Mouse (Mus musculus): Measurements from ENCODE around the gene Spag7.

Spag7 gene

GRCm38 (mm10) chr11:70681897-70682581, 12.8 kb upstream of the Spag7 start:
- in situ Hi-C loops (cut with MboI; ENCODE audit: low sequenced_read_pairs) = no loop called here

DNA sequence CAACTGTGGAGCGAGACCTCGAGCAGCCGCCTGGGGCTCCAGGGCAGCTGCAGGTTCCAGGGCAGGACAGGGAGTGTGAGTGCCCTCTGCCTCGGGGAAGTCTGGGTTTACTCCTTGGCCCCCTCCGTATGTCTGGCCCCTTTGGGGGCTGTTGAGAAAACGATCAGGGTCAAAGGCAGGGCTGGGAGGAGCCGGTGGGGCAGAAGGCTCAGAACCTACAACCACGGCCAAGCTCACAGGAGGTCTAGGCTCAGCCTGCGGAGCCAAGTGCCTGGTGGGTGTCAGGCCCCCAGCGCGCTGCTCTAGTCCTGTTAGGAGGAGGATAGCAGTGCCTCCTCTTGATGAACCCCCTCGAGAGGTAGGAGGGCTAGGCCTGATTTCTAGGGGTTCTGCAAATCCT, 12.0 kb upstream of the Spag7 start:
- in situ Hi-C loops (cut with MboI; ENCODE audit: low sequenced_read_pairs) = no loop called here

GRCm38 (mm10) chr11:70679894-70680293, 10.7 kb upstream of the Spag7 start:
- in situ Hi-C loops (cut with MboI; ENCODE audit: low sequenced_read_pairs) = no loop called here

- in situ Hi-C loops (cut with MboI; ENCODE audit: low sequenced_read_pairs) = no loop called here
Measured at GRCm38 (mm10) chr11:70679361-70679760, 10.1 kb upstream of the Spag7 start.

GRCm38 (mm10) chr11:70678576-70678975, 9.4 kb upstream of the Spag7 start:
- in situ Hi-C loops (cut with MboI; ENCODE audit: low sequenced_read_pairs) = no loop called here

- in situ Hi-C loops (cut with MboI; ENCODE audit: low sequenced_read_pairs) = no loop called here
Measured at GRCm38 (mm10) chr11:70678092-70678491, 8.9 kb upstream of the Spag7 start.

GRCm38 (mm10) chr11:70674501-70674900, 5.3 kb upstream of the Spag7 start:
- in situ Hi-C loops (cut with MboI; ENCODE audit: low sequenced_read_pairs) = no loop called here

GRCm38 (mm10) chr11:70674014-70674413, 4.8 kb upstream of the Spag7 start:
- in situ Hi-C loops (cut with MboI; ENCODE audit: low sequenced_read_pairs) = no loop called here

GRCm38 (mm10) chr11:70671333-70672047, 2.3 kb upstream of the Spag7 start:
- in situ Hi-C loops (cut with MboI; ENCODE audit: low sequenced_read_pairs) = no loop called here

- in situ Hi-C loops (cut with MboI; ENCODE audit: low sequenced_read_pairs) = no loop called here
Measured at GRCm38 (mm10) chr11:70670483-70670882, 1.3 kb upstream of the Spag7 start.

- in situ Hi-C loops (cut with MboI; ENCODE audit: low sequenced_read_pairs) = no loop called here
Measured at GRCm38 (mm10) chr11:70669582-70670345, 548 bp upstream of the Spag7 start.

DNA sequence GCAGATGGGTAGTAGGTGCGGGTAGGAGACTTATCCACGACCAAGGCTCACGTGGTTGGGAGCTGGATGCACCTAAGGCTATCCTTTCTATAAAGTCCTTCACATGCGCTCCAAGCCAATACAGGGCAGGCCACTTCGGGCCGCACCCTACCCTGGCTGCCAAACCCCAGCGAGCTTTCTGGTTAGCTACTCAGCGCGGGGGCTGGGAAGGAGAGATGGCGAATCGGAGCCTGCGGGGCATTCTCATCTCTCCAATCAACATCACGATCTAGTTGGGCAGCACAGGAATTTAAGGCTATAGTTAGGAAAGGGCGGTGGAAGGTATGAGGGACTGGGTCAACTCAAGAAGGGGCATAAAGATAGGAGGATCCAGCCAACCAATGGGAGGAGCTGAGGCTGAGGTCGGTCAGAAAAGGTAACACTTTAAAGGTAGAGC, 863 bp downstream of the Spag7 start:
- in situ Hi-C loops (cut with MboI; ENCODE audit: low sequenced_read_pairs) = no loop called here

DNA sequence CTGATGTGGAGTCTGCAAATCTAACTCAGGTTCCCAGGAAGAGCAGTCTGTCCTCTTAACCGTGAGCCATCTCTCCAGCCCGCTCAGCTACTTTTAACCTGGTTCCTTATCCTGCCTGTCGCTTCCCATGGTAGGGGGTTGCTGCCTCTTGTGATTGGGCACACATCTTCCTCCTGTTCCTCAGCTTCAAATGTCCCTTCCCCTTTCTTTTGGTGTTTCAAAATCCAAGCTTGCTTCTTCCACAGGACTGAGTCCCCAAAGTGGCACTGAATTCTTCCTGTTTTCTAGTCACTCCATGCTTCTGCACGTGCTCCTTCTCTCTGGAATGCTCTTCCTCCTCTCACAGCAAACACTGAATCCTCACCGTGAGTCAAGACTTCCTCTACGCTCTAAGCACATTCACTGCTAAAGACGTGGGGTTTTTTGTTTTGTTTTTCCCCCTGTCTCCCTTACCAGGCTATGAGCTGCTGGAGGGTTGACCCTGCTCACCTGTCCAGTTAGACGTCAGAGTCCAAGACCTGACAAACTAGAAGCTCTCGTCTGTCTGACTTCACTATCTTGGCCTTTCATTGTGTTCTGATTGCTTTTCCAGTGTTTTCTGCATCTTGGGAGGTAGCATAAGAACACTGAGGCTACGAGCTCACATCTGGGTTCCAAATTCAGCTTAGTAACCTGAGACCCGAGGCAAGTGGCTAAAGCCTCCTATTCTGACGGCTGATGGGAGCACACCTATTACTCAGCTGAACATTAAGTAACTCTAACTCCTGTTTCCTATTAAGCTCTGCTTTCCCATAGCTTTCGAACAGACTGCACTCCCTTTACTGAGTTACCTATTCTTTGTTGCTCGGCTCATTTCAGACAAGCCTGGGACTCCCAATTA, 1.7 kb downstream of the Spag7 start:
- in situ Hi-C loops (cut with MboI; ENCODE audit: low sequenced_read_pairs) = no loop called here

DNA sequence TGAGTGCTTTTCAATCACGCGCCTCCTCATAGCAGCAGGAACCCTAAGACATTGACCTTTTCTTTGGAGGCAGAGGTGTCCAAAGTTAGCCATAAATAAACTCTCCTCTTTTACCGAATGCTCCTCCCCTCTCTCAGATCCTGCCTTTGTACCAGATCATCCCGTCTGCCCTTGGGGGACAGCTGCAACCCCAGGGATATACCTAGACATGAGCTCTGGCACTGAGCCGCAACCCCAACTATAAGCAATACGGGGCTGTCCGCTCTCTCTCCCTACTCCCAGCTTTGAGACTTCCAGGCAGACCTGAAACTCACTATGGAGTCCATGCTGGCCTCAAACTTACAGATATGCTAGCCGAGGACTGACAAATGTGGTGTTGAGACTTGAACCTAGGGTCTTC, 2.5 kb downstream of the Spag7 start:
- in situ Hi-C loops (cut with MboI; ENCODE audit: low sequenced_read_pairs) = no loop called here

- in situ Hi-C loops (cut with MboI; ENCODE audit: low sequenced_read_pairs) = no loop called here
Measured at GRCm38 (mm10) chr11:70664741-70665140, 4.5 kb downstream of the Spag7 start.

DNA sequence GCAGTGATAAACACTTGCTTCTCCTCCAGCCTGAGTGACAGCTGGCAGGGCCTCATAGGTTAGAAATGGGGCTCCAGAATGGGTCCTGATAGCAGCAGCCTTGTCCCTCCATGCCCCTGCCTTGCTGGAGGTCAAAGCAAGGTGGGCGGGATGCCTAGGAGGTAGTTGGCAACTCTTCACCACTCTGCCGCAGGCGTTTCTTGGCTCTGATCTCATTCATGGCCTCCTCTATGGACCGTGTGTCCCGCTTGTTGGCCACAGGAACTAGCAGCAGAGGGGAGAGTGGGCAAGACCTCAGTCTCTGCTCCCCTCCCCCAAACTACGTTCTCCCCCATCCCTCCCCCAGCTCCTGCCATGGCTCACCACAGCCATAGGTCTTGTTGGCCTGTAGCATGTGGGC, 5.3 kb downstream of the Spag7 start:
- in situ Hi-C loops (cut with MboI; ENCODE audit: low sequenced_read_pairs) = no loop called here

DNA sequence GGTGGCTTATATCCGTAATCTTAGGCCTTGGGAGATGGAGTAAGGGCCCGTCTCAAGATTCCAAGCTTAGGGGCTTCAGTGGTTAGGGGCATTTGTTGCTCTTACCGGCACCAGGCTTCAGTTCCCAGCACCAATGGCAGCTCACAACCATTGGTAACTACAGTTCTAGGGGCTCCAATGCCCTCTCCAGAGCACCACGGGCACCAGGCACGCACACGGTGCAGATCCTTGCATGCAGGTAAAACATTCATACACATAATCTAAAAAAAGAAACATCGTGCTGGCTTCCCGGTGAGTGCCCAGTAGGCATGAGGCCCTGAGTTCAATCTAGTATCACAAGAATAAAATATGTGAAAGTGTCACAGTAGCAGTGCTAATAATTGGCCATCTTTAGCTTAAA, 6.1 kb downstream of the Spag7 start:
- in situ Hi-C loops (cut with MboI; ENCODE audit: low sequenced_read_pairs) = no loop called here

DNA sequence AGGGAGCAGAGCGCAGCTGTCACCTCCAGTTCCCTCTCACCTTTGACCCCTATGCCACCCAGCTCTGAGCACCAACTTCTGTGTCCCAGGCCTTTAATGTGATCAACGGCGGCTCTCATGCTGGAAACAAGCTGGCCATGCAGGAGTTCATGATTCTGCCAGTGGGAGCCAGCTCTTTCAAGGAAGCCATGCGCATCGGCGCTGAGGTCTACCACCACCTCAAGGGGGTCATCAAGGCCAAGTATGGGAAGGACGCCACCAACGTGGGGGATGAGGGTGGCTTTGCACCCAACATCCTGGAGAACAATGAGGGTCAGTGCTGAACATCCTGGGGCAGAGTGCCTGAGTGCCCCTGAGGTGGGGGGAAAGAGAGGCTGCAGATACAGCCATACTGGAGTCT, 8.6 kb downstream of the Spag7 start:
- in situ Hi-C loops (cut with MboI; ENCODE audit: low sequenced_read_pairs) = no loop called here

- in situ Hi-C loops (cut with MboI; ENCODE audit: low sequenced_read_pairs) = no loop called here
Measured at GRCm38 (mm10) chr11:70658942-70659341, 10.3 kb downstream of the Spag7 start.

- in situ Hi-C loops (cut with MboI; ENCODE audit: low sequenced_read_pairs) = no loop called here
Measured at GRCm38 (mm10) chr11:70658521-70658920, 10.7 kb downstream of the Spag7 start.

DNA sequence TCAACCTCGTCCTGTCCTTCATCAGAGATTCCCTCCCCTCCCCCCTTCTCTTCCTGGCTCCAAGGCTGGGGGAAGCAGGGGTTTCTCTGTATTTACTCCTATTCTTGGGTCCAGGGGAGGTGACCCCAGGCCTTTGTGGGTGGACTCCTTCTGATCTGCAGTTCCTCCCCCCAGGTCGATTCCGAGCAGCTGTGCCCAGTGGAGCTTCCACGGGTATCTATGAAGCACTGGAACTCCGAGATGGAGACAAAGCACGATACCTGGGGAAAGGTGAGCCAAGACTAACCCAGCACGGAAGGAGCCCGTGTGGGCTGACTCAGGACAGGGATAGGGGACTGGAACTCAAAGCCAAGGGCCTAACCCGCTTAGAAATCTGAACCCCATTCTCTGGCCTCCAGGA, 11.2 kb downstream of the Spag7 start:
- in situ Hi-C loops (cut with MboI; ENCODE audit: low sequenced_read_pairs) = no loop called here

All from CH12F3 (cell line).